Mouse (Mus musculus): ENCODE results near the gene Jph2. TPM values are rescaled to one million over a fixed set of nuclear protein-coding genes. Genes with fewer than 3 reads are reported as not detected.
A peak's percentile ranks its signal among the peaks of the same experiment; 100 is the strongest.

Jph2 gene
- polyA plus RNA-seq, 1 experiment from 2014 or later: 4.1 TPM

DNA sequence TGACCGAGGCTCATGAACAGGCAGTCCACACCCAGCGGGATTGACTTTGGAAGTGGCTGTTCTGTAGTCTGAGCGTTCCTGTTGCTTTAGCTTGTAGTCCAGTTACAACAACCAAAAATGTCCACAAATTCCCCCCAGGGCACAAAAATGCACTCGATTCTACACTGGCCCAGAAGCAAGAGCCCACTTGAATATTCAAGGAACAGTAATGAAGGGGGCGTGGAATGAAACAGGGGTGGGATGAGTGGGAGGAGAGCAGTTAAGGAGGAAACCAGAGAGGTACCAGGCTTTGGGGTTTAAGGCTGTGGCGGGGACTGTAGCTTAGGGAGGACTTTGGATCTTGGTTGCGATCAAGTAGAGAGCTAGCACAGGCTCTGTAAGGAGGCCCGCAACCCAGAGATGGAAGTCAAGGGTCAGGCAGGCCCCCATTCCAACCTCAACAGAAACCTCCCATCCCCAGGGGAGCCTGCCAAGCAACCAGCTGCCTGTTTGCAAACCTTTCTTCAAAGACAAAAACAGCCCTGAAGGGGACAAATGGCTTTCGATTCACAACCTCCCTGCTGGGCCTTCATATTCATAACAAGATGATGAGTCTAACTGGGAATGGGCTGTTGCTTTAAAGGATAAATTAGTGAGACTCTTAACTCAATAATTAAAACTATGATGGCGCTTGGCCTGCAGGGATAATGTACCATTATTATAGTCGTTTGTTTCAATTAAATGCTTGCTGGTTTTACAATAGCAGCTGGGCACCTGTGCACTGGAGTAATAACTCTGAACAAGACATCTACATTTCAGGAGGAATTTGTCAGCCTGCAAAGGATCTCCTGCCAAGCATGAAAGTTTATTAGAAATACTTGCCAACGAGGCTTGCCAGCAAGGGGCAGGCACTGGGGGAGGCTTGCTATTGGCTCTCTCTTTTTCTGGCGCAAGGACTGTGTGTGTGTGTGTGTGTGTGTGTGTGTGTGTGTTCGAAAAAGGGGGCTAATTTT, 97.4 kb downstream of the Jph2 start:
- H3K4me2 ChIP-seq (ENCODE audit: low read depth, low read length): no peak overlapping the region
- 49% methylated on average over 14 of the region's 14 CpGs for WGBS
- H3K9me3 ChIP-seq (ENCODE audit: control insufficient read depth, low read length): no peaks in the 10 kb centered on the region
- no peak overlapping the region for H3K9ac ChIP-seq (ENCODE audit: low read depth, low read length)
- 0 out of 2 replicates have a peak, but pooled peaks cover 2% of the 10 kb centered on the region for H3K4me1 ChIP-seq (ENCODE audit: control insufficient read depth, insufficient read depth, low read length)
- no peaks in the 10 kb centered on the region for H3K27me3 ChIP-seq (replicated peaks; ENCODE audit: control insufficient read depth, insufficient read depth, low read length)
- no peak overlapping the region for H3K27ac ChIP-seq (replicated peaks; ENCODE audit: low read depth, low read length)
- ATAC-seq (ENCODE audit: low read depth) (no peak), DNase-seq (ENCODE audit: low spot score) (no peak)
- no peak overlapping the region for H3K4me3 ChIP-seq (ENCODE audit: low read depth, low read length)
- no peaks in the 10 kb centered on the region for H3K36me3 ChIP-seq (ENCODE audit: control insufficient read depth, insufficient read depth, low read length)

DNA sequence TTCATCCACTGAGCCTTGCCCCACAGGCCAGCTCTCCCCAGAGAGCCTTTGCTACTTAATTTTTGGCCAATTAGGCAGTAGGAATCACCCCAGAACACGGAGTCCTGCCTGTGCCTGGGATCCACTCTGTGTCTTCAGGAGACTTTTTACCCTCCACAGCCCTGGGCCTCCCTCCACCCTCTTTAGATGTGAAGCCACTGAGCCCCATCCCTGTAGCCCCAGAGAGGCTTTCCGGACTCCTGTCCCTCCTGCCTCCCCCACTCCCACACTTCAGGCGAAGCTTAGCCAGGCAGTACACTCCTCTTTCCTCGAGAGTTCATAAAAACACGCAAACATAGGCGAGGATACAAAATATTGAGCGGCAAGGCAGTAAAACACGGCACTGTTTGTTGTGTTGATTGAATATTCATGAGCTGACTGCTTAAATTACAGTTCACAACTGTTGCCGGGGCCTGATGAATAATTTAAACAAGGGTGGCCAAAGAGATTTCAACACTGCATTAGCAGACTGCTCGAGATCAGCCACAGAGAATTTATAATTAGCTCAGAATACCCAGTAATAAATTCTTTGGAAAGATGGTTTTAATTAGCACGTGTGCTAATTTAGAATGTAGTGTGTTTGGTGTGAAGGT, 100.7 kb downstream of the Jph2 start:
- ATAC-seq (ENCODE audit: low read depth) (no peak), DNase-seq (ENCODE audit: low spot score) (no peak)
- H3K27ac ChIP-seq (replicated peaks; ENCODE audit: low read depth, low read length): no peak overlapping the region
- H3K27me3 ChIP-seq (replicated peaks; ENCODE audit: control insufficient read depth, insufficient read depth, low read length): no peaks in the 10 kb centered on the region
- 45% methylated on average over 11 of the region's 11 CpGs for WGBS
- no peak overlapping the region for H3K4me2 ChIP-seq (ENCODE audit: low read depth, low read length)
- no peak overlapping the region for H3K9ac ChIP-seq (ENCODE audit: low read depth, low read length)
- H3K9me3 ChIP-seq (ENCODE audit: control insufficient read depth, low read length): no peaks in the 10 kb centered on the region
- H3K36me3 ChIP-seq (ENCODE audit: control insufficient read depth, insufficient read depth, low read length): no peaks in the 10 kb centered on the region
- no peak overlapping the region for H3K4me3 ChIP-seq (ENCODE audit: low read depth, low read length)
- H3K4me1 ChIP-seq (ENCODE audit: control insufficient read depth, insufficient read depth, low read length): 0 out of 2 replicates have a peak, but pooled peaks cover 2% of the 10 kb centered on the region

DNA sequence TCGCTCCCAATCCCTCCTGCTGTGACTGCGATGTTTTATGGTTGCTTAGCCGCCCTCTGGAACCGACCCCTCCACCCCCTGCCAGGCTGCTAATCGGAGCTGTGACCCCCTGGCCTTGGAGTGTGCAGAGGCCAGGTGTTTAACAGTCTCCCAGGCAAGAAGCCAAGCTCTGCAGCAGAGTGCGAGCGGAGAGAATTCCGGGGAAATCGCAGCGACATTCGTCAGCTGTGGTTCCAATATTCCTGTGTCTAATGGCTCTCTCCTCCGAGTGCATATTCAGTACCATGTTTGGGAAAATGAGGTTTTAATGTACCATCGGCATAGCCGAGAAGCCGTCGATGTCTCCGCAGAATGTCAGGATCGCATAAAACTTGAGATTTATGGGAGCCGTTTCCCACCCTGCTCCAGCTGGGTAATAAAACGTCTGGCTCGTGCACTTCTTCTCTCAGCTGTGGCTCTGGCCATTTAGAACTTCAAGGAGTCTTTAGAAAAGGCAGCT, 108.9 kb downstream of the Jph2 start:
- Histone ChIP-seq H3K4me1 (ENCODE audit: control insufficient read depth, insufficient read depth, low read length) (peaks cover 14% of the 10 kb centered on the region; the same call in 1 of the 2 replicates), H3K27me3 (replicated peaks; ENCODE audit: control insufficient read depth, insufficient read depth, low read length) (peaks cover 14% of the 10 kb centered on the region; the same call in 1 of the 2 replicates), H3K27ac (replicated peaks; ENCODE audit: low read depth, low read length) (no peak overlapping the region), H3K9ac (ENCODE audit: low read depth, low read length) (peak overlapping the region; percentile 14; the same call in 1 of the 2 replicates), H3K4me2 (ENCODE audit: low read depth, low read length) (peak overlapping the region; percentile 44), H3K4me3 (ENCODE audit: low read depth, low read length) (0 out of 2 replicates have a peak overlapping the region, but pooled peaks have one; percentile 16), H3K9me3 (ENCODE audit: control insufficient read depth, low read length) (no peaks in the 10 kb centered on the region), H3K36me3 (ENCODE audit: control insufficient read depth, insufficient read depth, low read length) (no peaks in the 10 kb centered on the region)
- 11% methylated on average over 21 of the region's 21 CpGs for WGBS
- DNase-seq (ENCODE audit: low spot score) (peak; percentile 72), ATAC-seq (ENCODE audit: low read depth) (no peak)

Other genes starting within 250 kb of the Jph2 start
- gene Tox2, start 194.9 kb downstream of the Jph2 start, polyA plus RNA-seq (2014; fragmentation: Nextera tagmentation; extraction: Ambion mirVana): 4.2 and 5.1 TPM in 2 replicates
- gene Oser1, start 26.7 kb upstream of the Jph2 start, polyA plus RNA-seq (2014; fragmentation: Nextera tagmentation; extraction: Ambion mirVana): 79.0 and 82.1 TPM in 2 replicates
- gene Gdap1l1, start 40.5 kb upstream of the Jph2 start, polyA plus RNA-seq (2014; fragmentation: Nextera tagmentation; extraction: Ambion mirVana): 6.2 and 6.9 TPM in 2 replicates
- gene Fitm2, start 74.6 kb upstream of the Jph2 start, polyA plus RNA-seq (2014; fragmentation: Nextera tagmentation; extraction: Ambion mirVana): 11.3 and 12.6 TPM in 2 replicates
- gene R3hdml, start 94.3 kb upstream of the Jph2 start, polyA plus RNA-seq (2014; fragmentation: Nextera tagmentation; extraction: Ambion mirVana): 0.15 and 0.25 TPM in 2 replicates
- not detected in 2 replicates for gene Hnf4a, start 108.8 kb upstream of the Jph2 start, polyA plus RNA-seq (2014; fragmentation: Nextera tagmentation; extraction: Ambion mirVana)
- 40.6 and 46.2 TPM in 2 replicates for gene Ttpal, start 204.3 kb upstream of the Jph2 start, polyA plus RNA-seq (2014; fragmentation: Nextera tagmentation; extraction: Ambion mirVana)
- gene Serinc3, start 247.1 kb upstream of the Jph2 start, polyA plus RNA-seq (2014; fragmentation: Nextera tagmentation; extraction: Ambion mirVana): 43.0 and 53.0 TPM in 2 replicates